Mouse (Mus musculus): Measurements from ENCODE around the gene Zfp790.

GRCm38 (mm10) chr7:29774371-29774770 is 41.5 kb upstream of the Zfp790 start:
- TF ChIP-seq CTCF (IDR thresholded peaks at IDR 0.05; ENCODE audit: low read depth) (no peak), EP300 (IDR thresholded peaks at IDR 0.05; ENCODE audit: low read depth) (no peak)

Measured in heart, postnatal 0 days (tissue).